8 mouse cellular contexts compared by ENCODE assay signal in the genomic region with DNA sequence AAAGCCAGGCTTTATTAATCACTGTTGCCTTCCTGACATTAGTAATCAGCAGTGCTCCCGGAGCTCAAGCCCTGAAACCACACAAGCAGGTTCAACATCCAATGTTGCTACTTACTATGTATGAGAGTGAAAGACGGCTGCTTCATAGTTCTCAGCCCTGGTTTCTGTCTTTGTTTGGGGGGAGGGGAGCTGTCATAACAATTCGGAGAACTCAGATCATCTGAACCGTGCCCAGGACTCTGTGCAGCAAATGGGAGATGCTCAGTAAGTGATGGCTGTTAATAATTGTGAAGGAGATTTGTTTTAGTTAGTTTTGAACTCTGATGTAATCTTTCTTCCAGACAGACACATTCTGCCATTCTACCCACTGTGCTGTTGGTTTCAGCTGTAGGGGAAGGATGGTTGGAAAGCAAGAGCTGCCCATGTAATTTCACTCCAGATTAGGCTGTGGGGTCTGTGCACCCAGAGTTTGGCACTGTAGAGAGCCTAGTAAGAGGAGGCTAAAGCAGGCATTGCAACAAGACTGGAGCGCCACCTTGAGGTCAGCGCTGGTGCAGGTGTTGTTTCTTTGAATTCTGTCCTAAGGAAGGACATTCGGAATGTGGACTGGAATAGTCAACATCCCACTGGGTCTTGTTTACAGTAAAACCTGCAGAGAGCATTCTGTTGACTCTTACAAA. TPM values are rescaled to one million over a fixed set of nuclear protein-coding genes. Genes with fewer than 3 reads are reported as not detected.
DNase-seq lines count a peak whose midpoint lies in the region; ATAC-seq and TF ChIP-seq lines count a peak whose summit lies in the region.

No protein-coding gene starts in this region.

- H3K4me1 ChIP-seq in heart, adult 2 months (ENCODE audit: control insufficient read depth, insufficient read depth, low read length): no peaks in the 10 kb centered on the region
- H3K4me1 ChIP-seq in liver, embryonic 14.5 days (replicated peaks; ENCODE audit: control insufficient read depth in 2 of 2, insufficient read depth in 2 of 2, low read length in 1 of 2): no peaks in the 10 kb centered on the region

- no peak for ATAC-seq in liver, embryonic 14.5 days (ENCODE audit: insufficient read depth)

- H3K79me2 ChIP-seq in heart, adult 2 months (replicated peaks; ENCODE audit: control insufficient read depth, insufficient read depth, low read length): no peaks in the 10 kb centered on the region

- TF ChIP-seq EP300 in heart, adult 2 months (IDR thresholded peaks at IDR 0.05; ENCODE audit: insufficient read depth, low read depth, low read length): 0 out of 2 replicates have a peak, but pooled peaks have one; percentile 31
- no peak for TF ChIP-seq EP300 in liver, embryonic 14.5 days (IDR thresholded peaks at IDR 0.05; ENCODE audit: low read depth)

- H3K27me3 ChIP-seq in heart, adult 2 months (ENCODE audit: control insufficient read depth, insufficient read depth, low read length): no peaks in the 10 kb centered on the region
- H3K27me3 ChIP-seq in liver, embryonic 14.5 days (ENCODE audit: control insufficient read depth, insufficient read depth, low read length): no peaks in the 10 kb centered on the region

- no peak for TF ChIP-seq POLR2A in heart, adult 2 months (IDR thresholded peaks at IDR 0.05; ENCODE audit: insufficient read depth, low read depth, low read length)

- no peak overlapping the region for H3K4me3 ChIP-seq in heart, adult 2 months
- H3K4me3 ChIP-seq in liver, embryonic 14.5 days (ENCODE audit: insufficient read depth in 1 of 2, low read depth in 2 of 2, low read length in 2 of 2): no peak overlapping the region

- no peak overlapping the region for H3K9ac ChIP-seq in heart, adult 2 months (ENCODE audit: low read depth, low read length)
- no peak overlapping the region for H3K9ac ChIP-seq in liver, embryonic 14.5 days (replicated peaks)

- peak; percentile 92 for TF ChIP-seq CTCF in heart, adult 2 months (IDR thresholded peaks at IDR 0.05)
- TF ChIP-seq CTCF in liver, embryonic 14.5 days (IDR thresholded peaks at IDR 0.05; ENCODE audit: low read depth): peak; percentile 87

- WGBS in heart, adult 2 months: 12% methylated on average over 7 of the region's 7 CpGs
- 19% methylated on average over 7 of the region's 7 CpGs for WGBS in liver, embryonic 14.5 days (ENCODE audit: insufficient replicate concordance)

- H3K36me3 ChIP-seq in heart, adult 2 months (ENCODE audit: control insufficient read depth, insufficient read depth, low read length): no peaks in the 10 kb centered on the region
- no peaks in the 10 kb centered on the region for H3K36me3 ChIP-seq in liver, embryonic 14.5 days (replicated peaks; ENCODE audit: control insufficient read depth, insufficient read depth, low read depth)

- H3K27ac ChIP-seq in heart, adult 2 months: no peak overlapping the region
- no peak overlapping the region for H3K27ac ChIP-seq in liver, embryonic 14.5 days

- no peaks in the 10 kb centered on the region for H3K9me3 ChIP-seq in liver, embryonic 14.5 days (ENCODE audit: control insufficient read depth, low read length)

- DNase-seq in 3134 (ENCODE audit: extremely low read depth, insufficient read length, low spot score): peak; percentile 22
- peak; percentile 75 to 79 for DNase-seq in adrenal gland, adult 18-20 months (ENCODE audit: low spot score in 2 of 2)
- DNase-seq in embryo, embryonic 10 days (ENCODE audit: low spot score): peak; percentile 90
- DNase-seq in heart, adult 2 months: peak; percentile 56 to 83
- peak; percentile 91 for DNase-seq in kidney, postnatal 10 days
- DNase-seq in liver, embryonic 14.5 days (ENCODE audit: low read depth in 3 of 3, low spot score in 3 of 3): peak in 2 of 3 experiments; percentile 22 to 41
- peak; percentile 62 for DNase-seq in ovary, postnatal 14 days (ENCODE audit: low spot score)
- peak; percentile 59 for DNase-seq in thymus, postnatal 0 days (ENCODE audit: low spot score)

- intact Hi-C loops in heart, adult 2 months (cut with DNase I): loop anchor here (1.0 to 5.0 kb wide), 3 partner anchors 119 to 151 kb away; no protein-coding TSS in a partner anchor

- no peak overlapping the region for H3K4me2 ChIP-seq in liver, embryonic 14.5 days (ENCODE audit: low read depth)

RNA-seq across cellular contexts. Expression of a gene that starts 5.7 kb away (rescaled TPM):
- total RNA-seq in adrenal gland, adult 18-20 months (2021): 10 to 100 TPM; 19.8 TPM
- total RNA-seq in heart, adult 2 months (2021): 1 to 10 TPM; 8.9 to 9.9 TPM
- polyA plus RNA-seq in heart, adult 2 months (2012; rRNA removed): 3.3 and 6.2 TPM in 2 replicates
- 5.2 and 8.6 TPM in 2 replicates for polyA plus RNA-seq in liver, embryonic 14.5 days (2012; rRNA removed)
- 15.6 and 16.6 TPM in 2 replicates for polyA plus RNA-seq in liver, embryonic 14.5 days (2014; fragmentation: Nextera tagmentation; extraction: Ambion mirVana)
- polyA plus RNA-seq in thymus, postnatal 0 days (2015; fragmentation: Nextera tagmentation; extraction: Ambion mirVana): 51.0 and 51.2 TPM in 2 replicates

RNA-seq across cellular contexts. Expression of a gene that starts 28.1 kb away (rescaled TPM):
- 10 to 100 TPM; 43.0 to 49.4 TPM for total RNA-seq in adrenal gland, adult 18-20 months (2021)
- total RNA-seq in heart, adult 2 months (2021): 10 to 100 TPM; 23.7 to 28.1 TPM
- 12.2 and 18.0 TPM in 2 replicates for polyA plus RNA-seq in heart, adult 2 months (2012; rRNA removed)
- polyA plus RNA-seq in liver, embryonic 14.5 days (2012; rRNA removed): 3.1 and 3.9 TPM in 2 replicates
- polyA plus RNA-seq in liver, embryonic 14.5 days (2014; fragmentation: Nextera tagmentation; extraction: Ambion mirVana): 3.9 and 4.8 TPM in 2 replicates
- 16.7 and 17.6 TPM in 2 replicates for polyA plus RNA-seq in thymus, postnatal 0 days (2015; fragmentation: Nextera tagmentation; extraction: Ambion mirVana)

Comparison
In these comparisons a context has a peak if more than half of its experiments do, and no peak if none do; other contexts are left out.
1. DNase-seq: peak in every context shown above with its lines; median percentile 91 in kidney, postnatal 10 days; 90 in embryo, embryonic 10 days; 77 in adrenal gland, adult 18-20 months; 70 in heart, adult 2 months; 62 in ovary, postnatal 14 days; 59 in thymus, postnatal 0 days; 32 in liver, embryonic 14.5 days; 22 in 3134.